Mouse (Mus musculus): ENCODE data around the gene Rasef. TPM values are rescaled to one million over a fixed set of nuclear protein-coding genes. Genes with fewer than 3 reads are reported as not detected.
A peak's percentile ranks its signal among the peaks of the same experiment; 100 is the strongest.

The Rasef gene
- not detected in 2 replicates for polyA plus RNA-seq (2012; ENCODE audit: insufficient read depth, low replicate concordance)

- peaks cover 12% of the 10 kb centered on the region for H3K9me3 ChIP-seq
- no peaks in the 10 kb centered on the region for H3K36me3 ChIP-seq (replicated peaks; ENCODE audit: low read length)
- peaks cover 12% of the 10 kb centered on the region for H3K27me3 ChIP-seq (replicated peaks)
- peaks cover 4% of the 10 kb centered on the region; the same call in 1 of the 2 replicates for H3K4me1 ChIP-seq
- peak within 1 kb of the TSS; percentile 69 for H3K4me3 ChIP-seq (replicated peaks)
- TF ChIP-seq FLI1 (IDR thresholded peaks at IDR 0.05; ENCODE audit: low read length), result no peak
- TF ChIP-seq GATA1 (IDR thresholded peaks at IDR 0.05; ENCODE audit: borderline replicate concordance, low read length), result no peak
These were observed at the start of gene Rasef for GRCm38 (mm10) chr4:73790260-73791185. Gene Rasef, minus strand, starts transcription at chr4:73790994.

- H3K36me3 ChIP-seq (replicated peaks; ENCODE audit: low read length), result no peaks in the 10 kb centered on the region
- TF ChIP-seq GATA1 (IDR thresholded peaks at IDR 0.05; ENCODE audit: borderline replicate concordance, low read length), result no peak
- TF ChIP-seq FLI1 (IDR thresholded peaks at IDR 0.05; ENCODE audit: low read length), result no peak
- no peaks in the 10 kb centered on the region for H3K27me3 ChIP-seq (replicated peaks)
- H3K4me3 ChIP-seq (replicated peaks), result no peak overlapping the region
- 0 out of 2 replicates have a peak, but pooled peaks cover 3% of the 10 kb centered on the region for H3K9me3 ChIP-seq
- H3K4me1 ChIP-seq, result no peaks in the 10 kb centered on the region
These were observed 35.8 kb upstream of the Rasef start for GRCm38 (mm10) chr4:73826587-73826986.

GRCm38 (mm10) chr4:73791186-73791540 lies 369 bp upstream of the Rasef start:
- peaks cover 12% of the 10 kb centered on the region for H3K9me3 ChIP-seq
- H3K4me1 ChIP-seq, result peaks cover 4% of the 10 kb centered on the region; the same call in 1 of the 2 replicates
- peaks cover 12% of the 10 kb centered on the region for H3K27me3 ChIP-seq (replicated peaks)
- no peak for TF ChIP-seq GATA1 (IDR thresholded peaks at IDR 0.05; ENCODE audit: borderline replicate concordance, low read length)
- TF ChIP-seq FLI1 (IDR thresholded peaks at IDR 0.05; ENCODE audit: low read length), result no peak
- H3K4me3 ChIP-seq (replicated peaks), result no peak overlapping the region
- H3K36me3 ChIP-seq (replicated peaks; ENCODE audit: low read length), result no peaks in the 10 kb centered on the region

- peaks cover 4% of the 10 kb centered on the region; the same call in 1 of the 2 replicates for H3K4me1 ChIP-seq
- peaks cover 12% of the 10 kb centered on the region for H3K9me3 ChIP-seq
- no peak overlapping the region for H3K4me3 ChIP-seq (replicated peaks)
- H3K36me3 ChIP-seq (replicated peaks; ENCODE audit: low read length), result no peaks in the 10 kb centered on the region
- H3K27me3 ChIP-seq (replicated peaks), result peaks cover 12% of the 10 kb centered on the region
- no peak for TF ChIP-seq FLI1 (IDR thresholded peaks at IDR 0.05; ENCODE audit: low read length)
- TF ChIP-seq GATA1 (IDR thresholded peaks at IDR 0.05; ENCODE audit: borderline replicate concordance, low read length), result no peak
These were observed 1.3 kb downstream of the Rasef start for GRCm38 (mm10) chr4:73789534-73789933.

- Histone ChIP-seq H3K36me3 (replicated peaks; ENCODE audit: low read length) (no peaks in the 10 kb centered on the region), H3K4me1 (peaks cover 4% of the 10 kb centered on the region; the same call in 1 of the 2 replicates), H3K27me3 (replicated peaks) (peaks cover 12% of the 10 kb centered on the region), H3K4me3 (replicated peaks) (no peak overlapping the region), H3K9me3 (peaks cover 12% of the 10 kb centered on the region)
- TF ChIP-seq GATA1 (IDR thresholded peaks at IDR 0.05; ENCODE audit: borderline replicate concordance, low read length) (no peak), FLI1 (IDR thresholded peaks at IDR 0.05; ENCODE audit: low read length) (no peak)
These were observed 2.6 kb downstream of the Rasef start for GRCm38 (mm10) chr4:73788076-73788730.

GRCm38 (mm10) chr4:73784147-73784546 lies 6.6 kb downstream of the Rasef start:
- Histone ChIP-seq H3K4me3 (replicated peaks) (no peak overlapping the region), H3K4me1 (no peaks in the 10 kb centered on the region), H3K9me3 (no peaks in the 10 kb centered on the region; the same call in 1 of the 2 replicates), H3K27me3 (replicated peaks) (no peaks in the 10 kb centered on the region), H3K36me3 (replicated peaks; ENCODE audit: low read length) (no peaks in the 10 kb centered on the region)
- TF ChIP-seq GATA1 (IDR thresholded peaks at IDR 0.05; ENCODE audit: borderline replicate concordance, low read length), result no peak
- no peak for TF ChIP-seq FLI1 (IDR thresholded peaks at IDR 0.05; ENCODE audit: low read length)

GRCm38 (mm10) chr4:73781061-73781460 lies 9.7 kb downstream of the Rasef start:
- no peaks in the 10 kb centered on the region for H3K27me3 ChIP-seq (replicated peaks)
- H3K4me1 ChIP-seq, result no peaks in the 10 kb centered on the region
- no peak overlapping the region for H3K4me3 ChIP-seq (replicated peaks)
- no peaks in the 10 kb centered on the region; the same call in 1 of the 2 replicates for H3K9me3 ChIP-seq
- no peaks in the 10 kb centered on the region for H3K36me3 ChIP-seq (replicated peaks; ENCODE audit: low read length)
- no peak for TF ChIP-seq FLI1 (IDR thresholded peaks at IDR 0.05; ENCODE audit: low read length)
- no peak for TF ChIP-seq GATA1 (IDR thresholded peaks at IDR 0.05; ENCODE audit: borderline replicate concordance, low read length)

GRCm38 (mm10) chr4:73775266-73775665 lies 15.5 kb downstream of the Rasef start:
- no peak for TF ChIP-seq GATA1 (IDR thresholded peaks at IDR 0.05; ENCODE audit: borderline replicate concordance, low read length)
- no peak for TF ChIP-seq FLI1 (IDR thresholded peaks at IDR 0.05; ENCODE audit: low read length)
- no peaks in the 10 kb centered on the region for H3K27me3 ChIP-seq (replicated peaks)
- H3K4me1 ChIP-seq, result no peaks in the 10 kb centered on the region
- no peak overlapping the region for H3K4me3 ChIP-seq (replicated peaks)
- H3K36me3 ChIP-seq (replicated peaks; ENCODE audit: low read length), result no peaks in the 10 kb centered on the region
- H3K9me3 ChIP-seq, result peaks cover 3% of the 10 kb centered on the region; the same call in 1 of the 2 replicates

GRCm38 (mm10) chr4:73773831-73774810 lies 16.7 kb downstream of the Rasef start:
- Histone ChIP-seq H3K9me3 (peaks cover 3% of the 10 kb centered on the region; the same call in 1 of the 2 replicates), H3K4me1 (no peaks in the 10 kb centered on the region), H3K27me3 (replicated peaks) (no peaks in the 10 kb centered on the region), H3K36me3 (replicated peaks; ENCODE audit: low read length) (no peaks in the 10 kb centered on the region), H3K4me3 (replicated peaks) (no peak overlapping the region)
- no peak for TF ChIP-seq GATA1 (IDR thresholded peaks at IDR 0.05; ENCODE audit: borderline replicate concordance, low read length)
- no peak for TF ChIP-seq FLI1 (IDR thresholded peaks at IDR 0.05; ENCODE audit: low read length)
